10 mouse cellular contexts compared by ENCODE assay signal in the genomic region with DNA sequence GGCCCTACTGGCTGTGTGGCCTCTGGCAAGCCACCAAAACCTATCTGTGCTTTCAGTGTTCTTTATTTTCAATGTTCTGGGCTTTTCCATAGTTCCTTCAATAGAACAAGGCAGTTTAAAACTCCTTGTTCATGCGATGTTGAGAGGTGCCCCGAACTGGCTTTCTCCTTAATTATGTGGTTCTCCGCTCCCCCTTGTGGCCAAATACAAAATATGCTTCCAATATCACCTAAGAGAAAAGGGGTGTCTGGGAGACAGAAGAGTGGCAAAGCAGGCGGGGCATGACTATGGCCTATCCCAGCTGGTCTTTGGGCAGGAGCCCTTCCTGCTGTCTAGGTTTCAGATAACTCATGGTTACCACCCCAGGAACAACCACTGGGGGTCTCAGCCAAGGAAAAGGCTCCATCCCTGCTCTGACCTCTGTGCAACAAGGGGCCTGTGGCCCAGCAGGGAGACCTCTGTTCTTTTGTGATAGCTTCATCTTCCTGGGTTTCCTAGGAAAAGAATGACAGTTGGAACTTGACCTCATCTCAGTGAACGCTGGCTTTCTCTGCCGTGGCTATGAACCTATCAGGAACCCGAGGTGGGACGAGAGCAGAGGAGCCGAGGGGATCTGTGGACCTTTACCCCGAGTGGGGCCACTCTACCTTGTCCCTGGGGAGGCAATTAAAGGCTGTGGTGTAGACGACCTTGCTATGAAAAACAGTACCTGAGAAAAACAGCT. TPM values are rescaled to one million over a fixed set of nuclear protein-coding genes. Genes with fewer than 3 reads are reported as not detected.
DNase-seq lines count a peak whose midpoint lies in the region.
"Had no signal": no experiment of that assay in that cellular context is flagged by ENCODE, and none has a peak within 500 bp of the region (broad histone marks: within the 10 kb centered on the region; RNA-seq: fewer than 3 reads in every experiment).

No protein-coding gene starts in this region.

- intact Hi-C loops in left cerebral cortex, postnatal 25 days (cut with DNase I): loop anchor here (5.0 kb wide), 2 partner anchors 170 to 290 kb away; no protein-coding TSS in a partner anchor

- DNase-seq in adrenal gland, postnatal 10 days: peak; percentile 27
- no peak for DNase-seq in adrenal gland, adult 2 months
- DNase-seq in layer of hippocampus, adult 11-12 months (ENCODE audit: low spot score): peak; percentile 32
- DNase-seq in layer of hippocampus, postnatal 25 days (ENCODE audit: extremely low spot score in 1 of 2, low spot score in 1 of 2): no peak
- peak; percentile 69 for DNase-seq in adipocyte (ENCODE audit: low spot score)
- peak; percentile 11 to 36 for DNase-seq in left cerebral cortex, postnatal 25 days (ENCODE audit: low spot score in 2 of 2)
- DNase-seq in ovary, adult 18-20 months (ENCODE audit: low spot score): no peak
- DNase-seq in urinary bladder, postnatal 14 days (ENCODE audit: low spot score): no peak

RNA-seq across cellular contexts. Expression of a gene that starts 7.5 kb away (rescaled TPM):
- under 1 TPM in 1 of 2 experiments, not detected in 1; 0.09 TPM for total RNA-seq in adrenal gland, postnatal 10 days (2021)
- total RNA-seq in adrenal gland, adult 2 months (2021): not detected
- not detected in 2 replicates for polyA plus RNA-seq in adrenal gland, adult 2 months (2012; rRNA removed)
- total RNA-seq in layer of hippocampus, postnatal 25 days (2021): not detected
- not detected for total RNA-seq in left cerebral cortex, postnatal 25 days (2021)
- polyA plus RNA-seq: heart, embryonic 13.5 days; midbrain, embryonic 12.5 days had no signal

RNA-seq across cellular contexts. Expression of a gene that starts 41.3 kb away (rescaled TPM):
- 10 to 100 TPM; 15.2 to 17.3 TPM for total RNA-seq in adrenal gland, postnatal 10 days (2021)
- total RNA-seq in adrenal gland, adult 2 months (2021): 10 to 100 TPM; 17.0 to 37.1 TPM
- 16.6 and 19.4 TPM in 2 replicates for polyA plus RNA-seq in adrenal gland, adult 2 months (2012; rRNA removed)
- 1 to 10 TPM; 2.7 to 3.8 TPM for total RNA-seq in layer of hippocampus, postnatal 25 days (2021)
- 1 to 10 TPM; 7.0 to 7.2 TPM for total RNA-seq in left cerebral cortex, postnatal 25 days (2021)

Comparison
In these comparisons a context has a peak if more than half of its experiments do, and no peak if none do; other contexts are left out.
1. DNase-seq: peak in adrenal gland, postnatal 10 days (single experiment), layer of hippocampus, adult 11-12 months (single experiment), adipocyte (single experiment) and left cerebral cortex, postnatal 25 days (2 of 2); none in adrenal gland, adult 2 months (single experiment), layer of hippocampus, postnatal 25 days (0 of 2), ovary, adult 18-20 months (single experiment) and urinary bladder, postnatal 14 days (single experiment).